Mouse (Mus musculus): ENCODE measurements around the gene Lhfp.

Lhfp gene

GRCm38 (mm10) chr3:53040593-53041410 lies 526 bp upstream of the Lhfp start:
- no peak for DNase-seq (ENCODE audit: low read depth, low spot score)

- DNase-seq (ENCODE audit: low read depth, low spot score): no peak
These were observed 876 bp downstream of the Lhfp start for GRCm38 (mm10) chr3:53042240-53042567.

GRCm38 (mm10) chr3:53043206-53043780 lies 2.0 kb downstream of the Lhfp start:
- no peak for DNase-seq (ENCODE audit: low read depth, low spot score)

GRCm38 (mm10) chr3:53044238-53044637 lies 2.9 kb downstream of the Lhfp start:
- DNase-seq (ENCODE audit: low read depth, low spot score): no peak

- no peak for DNase-seq (ENCODE audit: low read depth, low spot score)
These were observed 3.5 kb downstream of the Lhfp start for GRCm38 (mm10) chr3:53044682-53045299.

GRCm38 (mm10) chr3:53045697-53046096 lies 4.4 kb downstream of the Lhfp start:
- no peak for DNase-seq (ENCODE audit: low read depth, low spot score)

- no peak for DNase-seq (ENCODE audit: low read depth, low spot score)
These were observed 5.0 kb downstream of the Lhfp start for GRCm38 (mm10) chr3:53046371-53046770.

- no peak for DNase-seq (ENCODE audit: low read depth, low spot score)
These were observed 11.1 kb downstream of the Lhfp start for GRCm38 (mm10) chr3:53052385-53052784.

- no peak for DNase-seq (ENCODE audit: low read depth, low spot score)
These were observed 15.1 kb downstream of the Lhfp start for GRCm38 (mm10) chr3:53056430-53056829.

GRCm38 (mm10) chr3:53059959-53060358 lies 18.6 kb downstream of the Lhfp start:
- no peak for DNase-seq (ENCODE audit: low read depth, low spot score)

- no peak for DNase-seq (ENCODE audit: low read depth, low spot score)
These were observed 22.3 kb downstream of the Lhfp start for GRCm38 (mm10) chr3:53063423-53064147.

GRCm38 (mm10) chr3:53065267-53066094 lies 24.2 kb downstream of the Lhfp start:
- DNase-seq (ENCODE audit: low read depth, low spot score): no peak

- no peak for DNase-seq (ENCODE audit: low read depth, low spot score)
These were observed 24.7 kb downstream of the Lhfp start for GRCm38 (mm10) chr3:53066095-53066372.

GRCm38 (mm10) chr3:53068399-53068798 lies 27.1 kb downstream of the Lhfp start:
- no peak for DNase-seq (ENCODE audit: low read depth, low spot score)

GRCm38 (mm10) chr3:53074264-53074663 lies 32.9 kb downstream of the Lhfp start:
- DNase-seq (ENCODE audit: low read depth, low spot score): no peak

- DNase-seq (ENCODE audit: low read depth, low spot score): no peak
These were observed 33.4 kb downstream of the Lhfp start for GRCm38 (mm10) chr3:53074761-53075160.

GRCm38 (mm10) chr3:53080286-53080685 lies 39.0 kb downstream of the Lhfp start:
- no peak for DNase-seq (ENCODE audit: low read depth, low spot score)

- no peak for DNase-seq (ENCODE audit: low read depth, low spot score)
These were observed 39.4 kb downstream of the Lhfp start for GRCm38 (mm10) chr3:53080710-53081109.

- DNase-seq (ENCODE audit: low read depth, low spot score): no peak
These were observed 42.4 kb downstream of the Lhfp start for GRCm38 (mm10) chr3:53083717-53084116.

GRCm38 (mm10) chr3:53084806-53085205 lies 43.5 kb downstream of the Lhfp start:
- DNase-seq (ENCODE audit: low read depth, low spot score): no peak

- DNase-seq (ENCODE audit: low read depth, low spot score): no peak
These were observed 45.3 kb downstream of the Lhfp start for GRCm38 (mm10) chr3:53086481-53087155.
